Mouse (Mus musculus) forebrain, embryonic 11.5 days (tissue): ENCODE measurements at regions not wholly inside any gene's neighbourhood (a gene's known extent, or its start where the extent isn't known, plus 50 kb on each side); places are given as distances from the start of the nearest gene placed in this dataset.
"Not testable (repeated sequence)": the region's sequence is repeated elsewhere in the genome, so short reads cannot be mapped to it uniquely, and the experiment has no call there.

ENCODE experiments used
- ATAC-seq: fragments of 200-750 bp; cut with Nextera tagmentation; replicated peaks from 2 replicates; pipeline ENCODE4 v1.8.0; 2017; ENCODE audit warnings: moderate TSS enrichment; ENCODE audit not compliant: low FRiP score
- DNase-seq: peaks from one replicate; pipeline ENCODE4 v3.0.0-alpha.2; 2017; ENCODE audit warnings: low spot score
- H3K27ac ChIP-seq: fragments of 300-500 bp; sonication (generic); 2 replicates; pipeline ENCODE4 v1.5.1; 2014; ENCODE audit warnings: low read depth, low read length
- H3K27me3 ChIP-seq: fragments of 300-500 bp; sonication (generic); 2 replicates; pipeline ENCODE4 v1.6.1; 2014; ENCODE audit warnings: mild to moderate bottlenecking, low read length, mixed read lengths; ENCODE audit not compliant: control insufficient read depth, insufficient read depth
- H3K36me3 ChIP-seq: fragments of 300-500 bp; sonication (generic); 2 replicates; pipeline ENCODE4 v1.6.1; 2014; ENCODE audit warnings: mild to moderate bottlenecking, low read length, moderate library complexity, mixed read lengths; ENCODE audit not compliant: control insufficient read depth, insufficient read depth
- H3K4me1 ChIP-seq: fragments of 300-500 bp; sonication (generic); replicated peaks from 2 replicates; pipeline ENCODE4 v1.6.1; 2014; ENCODE audit warnings: low read length, mixed read lengths; ENCODE audit not compliant: control insufficient read depth, insufficient read depth
- H3K4me2 ChIP-seq: fragments of 300-500 bp; sonication (generic); 2 replicates; pipeline ENCODE4 v1.6.1; 2014; ENCODE audit warnings: low read depth, mild to moderate bottlenecking, low read length, moderate library complexity, mixed read lengths; ENCODE audit not compliant: severe bottlenecking
- H3K4me3 ChIP-seq: fragments of 300-500 bp; sonication (generic); 2 replicates; pipeline ENCODE4 v1.5.1; 2014; ENCODE audit warnings: low read depth, low read length
- H3K9ac ChIP-seq: fragments of 300-500 bp; sonication (generic); 2 replicates; pipeline ENCODE4 v1.6.1; 2014; ENCODE audit warnings: low read length
- H3K9me3 ChIP-seq: fragments of 300-500 bp; sonication (generic); 2 replicates; pipeline ENCODE4 v1.6.1; 2016; ENCODE audit warnings: low read length, mixed read lengths; ENCODE audit not compliant: control insufficient read depth
- WGBS: fragments of 180-500 bp; shearing (Covaris S2); extraction: QIAGEN DNeasy Blood & Tissue Kit; methylation state at CpG from one replicate; pipeline ENCODE4 v1.1.7; 2014; 5-methylcytosine and 5-hydroxymethylcytosine counted together

GRCm38 (mm10) chr15:90420776-90421175 is 196.7 kb downstream of the Alg10b start:
- WGBS = 96% methylated on average over 2 of the region's 2 CpGs
- ATAC-seq = no peak; the same call in 1 of the 2 replicates
- no peak for DNase-seq
- Histone ChIP-seq H3K9me3 (no peaks in the 10 kb centered on the region), H3K9ac (no peak overlapping the region), H3K4me2 (no peak overlapping the region), H3K27ac (no peak overlapping the region), H3K4me3 (no peak overlapping the region), H3K4me1 (0 out of 2 replicates have a peak, but pooled peaks cover 2% of the 10 kb centered on the region), H3K27me3 (no peaks in the 10 kb centered on the region), H3K36me3 (no peaks in the 10 kb centered on the region)

GRCm38 (mm10) chr15:90422122-90422614 is 198.1 kb downstream of the Alg10b start:
- Histone ChIP-seq H3K4me1 (0 out of 2 replicates have a peak, but pooled peaks cover 2% of the 10 kb centered on the region), H3K4me2 (no peak overlapping the region), H3K27ac (no peak overlapping the region), H3K27me3 (no peaks in the 10 kb centered on the region), H3K4me3 (no peak overlapping the region), H3K9ac (no peak overlapping the region), H3K9me3 (no peaks in the 10 kb centered on the region), H3K36me3 (no peaks in the 10 kb centered on the region)
- ATAC-seq (0 out of 2 replicates have a peak, but pooled peaks have one; percentile 7), DNase-seq (no peak)
- WGBS = 30% methylated on average over 5 of the region's 5 CpGs

- 94% methylated on average over 3 of the region's 3 CpGs for WGBS
- not testable (repeated sequence) for ATAC-seq, H3K9me3 ChIP-seq, H3K27me3 ChIP-seq, H3K4me3 ChIP-seq, H3K4me1 ChIP-seq, H3K36me3 ChIP-seq, DNase-seq, H3K9ac ChIP-seq, H3K27ac ChIP-seq, H3K4me2 ChIP-seq
Observed at GRCm38 (mm10) chr15:90431048-90431447, 206.9 kb downstream of the Alg10b start.

GRCm38 (mm10) chr15:90432154-90432553 is 208.0 kb downstream of the Alg10b start:
- Histone ChIP-seq H3K27ac (no peak overlapping the region), H3K4me3 (no peak overlapping the region), H3K4me2 (no peak overlapping the region), H3K4me1 (no peaks in the 10 kb centered on the region; the same call in 1 of the 2 replicates), H3K36me3 (no peaks in the 10 kb centered on the region), H3K9me3 (no peaks in the 10 kb centered on the region), H3K27me3 (no peaks in the 10 kb centered on the region), H3K9ac (no peak overlapping the region)
- WGBS = 78% methylated on average over 2 of the region's 2 CpGs
- no peak for ATAC-seq
- DNase-seq = no peak

- Histone ChIP-seq H3K9ac (no peak overlapping the region), H3K4me1 (no peaks in the 10 kb centered on the region; the same call in 1 of the 2 replicates), H3K9me3 (no peaks in the 10 kb centered on the region), H3K4me3 (no peak overlapping the region), H3K36me3 (no peaks in the 10 kb centered on the region), H3K27ac (no peak overlapping the region), H3K27me3 (no peaks in the 10 kb centered on the region), H3K4me2 (no peak overlapping the region)
- no peak for DNase-seq
- 63% methylated on average over 5 of the region's 5 CpGs for WGBS
- no peak for ATAC-seq
Observed at GRCm38 (mm10) chr15:90435286-90435685, 211.2 kb downstream of the Alg10b start.
